Mouse (Mus musculus) urinary bladder, postnatal 25 days (tissue): ENCODE measurements around the gene Mettl8.

Source experiments
- DNase-seq: peaks from one replicate; pipeline ENCODE4 v3.0.0; 2022; ENCODE audit warnings: low spot score

The Mettl8 gene

DNA sequence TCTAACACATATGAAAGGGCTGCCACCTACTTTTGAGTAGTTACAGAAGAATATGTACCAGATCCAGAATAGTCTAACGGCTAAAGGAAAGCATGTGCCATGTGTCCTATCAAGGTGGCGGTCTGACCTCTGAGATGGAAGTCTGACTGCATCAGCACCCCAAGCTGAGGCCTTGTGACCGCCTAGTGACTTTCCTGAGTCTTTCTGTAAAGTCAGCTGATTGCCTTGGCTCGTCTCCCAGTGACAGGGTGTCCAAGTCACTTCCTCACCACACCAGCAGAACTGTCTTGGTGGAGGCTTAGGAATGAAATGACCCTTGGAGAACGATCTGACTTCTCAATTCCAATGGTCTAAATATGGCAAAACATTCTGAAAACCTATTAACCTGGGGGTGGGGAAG lies 77.1 kb downstream of the Mettl8 start:
- no peak for DNase-seq

DNA sequence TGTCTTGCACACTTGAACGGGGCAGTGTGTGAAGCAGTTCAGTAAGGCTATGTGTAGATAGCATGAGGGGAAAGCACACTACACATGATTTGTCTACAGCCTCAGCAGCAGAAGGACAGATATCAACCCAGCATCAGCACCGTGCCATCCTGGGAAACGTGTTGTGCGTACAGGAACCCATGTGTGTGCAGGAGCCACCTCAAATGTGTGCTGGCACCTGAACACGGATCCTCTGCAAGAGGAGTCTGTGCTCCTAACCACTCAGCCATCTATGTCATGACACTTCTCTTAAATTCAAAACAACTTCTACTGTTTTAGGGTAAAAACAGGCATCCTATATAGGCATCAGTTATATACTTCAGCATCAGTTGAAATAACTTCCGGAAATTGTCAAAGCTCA lies 80.6 kb downstream of the Mettl8 start:
- no peak for DNase-seq

DNA sequence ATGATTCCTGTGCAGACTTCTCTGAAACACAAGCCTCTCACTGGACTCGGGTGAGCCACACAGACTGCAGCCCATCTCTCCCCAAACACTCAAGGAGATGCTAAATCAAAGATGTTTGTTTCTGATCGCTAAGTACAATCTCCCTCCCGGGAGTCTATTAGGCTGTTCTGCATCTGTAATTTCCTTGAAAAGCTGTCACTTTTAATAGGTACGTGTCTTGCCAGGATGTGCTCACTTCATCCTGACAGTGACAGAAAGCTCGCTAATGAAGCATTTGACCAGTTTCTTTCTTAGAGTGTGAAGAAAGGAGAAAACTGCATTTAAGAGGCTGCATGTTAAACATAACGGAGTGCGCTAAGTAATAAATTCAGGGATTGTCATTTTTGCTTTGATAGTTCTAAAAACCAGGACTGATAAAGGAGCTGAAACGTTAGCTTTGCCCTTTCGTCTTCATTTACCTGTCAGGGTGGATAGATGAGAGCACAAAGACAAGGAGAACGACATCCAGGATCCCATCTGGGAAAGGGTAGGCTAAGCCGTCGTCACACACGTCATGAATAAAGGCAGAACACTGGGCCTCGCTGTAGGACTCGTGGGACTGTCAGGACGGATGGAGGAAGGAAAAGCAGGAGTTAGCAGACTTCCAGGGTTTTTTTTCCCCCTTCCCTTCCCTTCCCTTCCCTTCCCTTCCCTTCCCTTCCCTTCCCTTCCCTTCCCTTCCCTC lies 82.4 kb downstream of the Mettl8 start:
- DNase-seq: no peak

DNA sequence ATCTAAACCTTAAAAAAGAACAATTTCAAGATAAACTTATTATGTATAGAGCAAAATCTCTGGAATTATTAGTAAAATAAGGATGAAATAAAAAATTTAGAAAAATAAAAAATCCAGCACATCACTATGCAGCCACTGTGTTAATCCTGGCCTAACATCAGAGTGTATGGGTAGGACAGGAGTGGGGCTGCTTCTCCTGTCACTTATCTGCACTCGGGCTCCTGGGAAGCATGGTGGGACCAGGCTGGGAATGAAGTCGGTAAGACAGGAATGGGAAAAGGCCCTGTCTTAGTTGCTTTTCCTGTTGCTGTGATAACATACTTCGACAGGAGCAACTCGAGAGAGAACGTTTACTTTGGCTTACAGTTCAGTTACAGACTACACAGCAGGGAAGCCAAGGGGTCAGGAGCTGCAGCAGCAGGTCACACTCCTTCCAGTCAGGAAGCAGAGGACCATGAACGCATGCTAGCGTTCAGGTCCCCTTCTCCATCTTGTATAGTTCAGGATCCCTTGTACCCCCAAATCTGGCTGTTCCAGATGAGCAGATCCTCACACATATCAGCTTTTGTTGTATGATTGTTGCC lies 85.1 kb downstream of the Mettl8 start:
- DNase-seq: no peak

DNA sequence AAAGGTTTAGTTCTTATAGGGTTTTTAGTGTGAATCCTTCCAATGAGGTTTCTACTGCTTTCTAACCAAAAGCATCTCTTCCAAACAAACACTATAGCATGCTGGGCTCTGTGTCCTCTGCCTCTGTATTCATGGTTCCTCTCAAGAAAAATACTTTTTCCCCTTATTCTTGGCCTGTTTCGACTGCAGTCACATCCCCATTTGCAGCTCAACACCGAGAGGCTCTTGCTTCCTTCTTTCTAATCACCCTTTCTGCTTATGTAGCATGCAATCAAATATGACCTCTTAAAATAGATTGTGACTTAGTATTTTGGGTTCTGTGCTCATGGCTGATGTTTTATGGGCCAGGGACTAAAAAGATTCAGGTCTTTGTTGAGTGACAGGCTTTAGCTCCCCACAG lies 87.1 kb downstream of the Mettl8 start:
- no peak for DNase-seq

DNA sequence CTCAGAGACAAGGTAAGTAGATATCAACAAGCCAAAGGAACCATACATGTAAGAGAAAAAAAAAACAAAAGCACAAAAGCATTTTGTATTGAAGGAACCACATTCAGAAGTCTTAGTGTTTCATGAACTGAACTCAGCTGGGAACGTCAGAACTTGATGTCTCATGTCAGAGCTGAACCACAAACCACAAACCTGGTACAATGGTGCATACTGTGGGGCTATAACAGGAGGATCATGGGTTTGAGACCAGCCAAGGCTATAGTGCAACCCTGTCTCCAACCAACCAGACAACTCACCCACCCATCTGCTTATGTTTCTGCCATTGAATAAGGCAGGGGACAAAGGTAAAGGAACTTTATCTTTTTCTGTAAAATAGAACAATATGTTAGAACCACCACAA lies 88.2 kb downstream of the Mettl8 start:
- no peak for DNase-seq

DNA sequence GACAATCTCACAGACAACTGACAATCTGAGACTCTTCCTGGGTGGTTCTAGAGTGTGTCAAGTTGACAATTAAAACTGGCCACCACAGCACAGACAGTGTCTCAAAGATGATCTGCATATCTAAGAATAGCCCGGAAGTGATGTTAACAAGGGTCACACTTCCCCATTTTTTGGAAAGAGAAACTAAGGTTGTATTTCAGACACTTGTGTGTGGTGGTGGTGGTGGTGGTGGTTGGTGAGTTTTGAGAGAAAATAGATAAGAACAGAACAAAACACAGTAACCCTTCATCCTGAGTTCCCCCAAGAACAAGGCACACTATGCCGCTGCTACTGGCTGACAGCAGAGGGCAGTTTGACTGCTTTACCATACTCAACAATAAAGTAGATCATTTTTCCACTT lies 90.6 kb downstream of the Mettl8 start:
- DNase-seq: no peak

DNA sequence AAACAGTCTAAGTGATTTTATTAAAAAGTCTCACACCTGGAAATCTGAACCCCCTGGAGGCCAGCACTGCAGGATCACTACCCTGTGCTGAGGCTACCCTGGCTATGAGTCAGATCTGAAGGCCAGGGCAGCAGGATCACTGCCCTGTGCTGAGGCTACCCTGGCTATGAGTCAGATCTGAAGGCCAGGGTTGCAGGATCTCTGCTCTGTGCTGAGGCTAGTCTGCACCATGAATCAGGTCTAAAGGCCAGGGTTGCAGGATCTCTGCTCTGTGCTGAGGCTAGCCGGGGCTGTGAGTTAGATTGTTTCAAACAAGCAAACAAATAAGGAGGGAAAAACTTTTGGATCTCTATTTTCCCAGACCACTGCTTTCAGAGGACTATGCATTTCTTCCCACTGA lies 92.5 kb downstream of the Mettl8 start:
- no peak for DNase-seq

DNA sequence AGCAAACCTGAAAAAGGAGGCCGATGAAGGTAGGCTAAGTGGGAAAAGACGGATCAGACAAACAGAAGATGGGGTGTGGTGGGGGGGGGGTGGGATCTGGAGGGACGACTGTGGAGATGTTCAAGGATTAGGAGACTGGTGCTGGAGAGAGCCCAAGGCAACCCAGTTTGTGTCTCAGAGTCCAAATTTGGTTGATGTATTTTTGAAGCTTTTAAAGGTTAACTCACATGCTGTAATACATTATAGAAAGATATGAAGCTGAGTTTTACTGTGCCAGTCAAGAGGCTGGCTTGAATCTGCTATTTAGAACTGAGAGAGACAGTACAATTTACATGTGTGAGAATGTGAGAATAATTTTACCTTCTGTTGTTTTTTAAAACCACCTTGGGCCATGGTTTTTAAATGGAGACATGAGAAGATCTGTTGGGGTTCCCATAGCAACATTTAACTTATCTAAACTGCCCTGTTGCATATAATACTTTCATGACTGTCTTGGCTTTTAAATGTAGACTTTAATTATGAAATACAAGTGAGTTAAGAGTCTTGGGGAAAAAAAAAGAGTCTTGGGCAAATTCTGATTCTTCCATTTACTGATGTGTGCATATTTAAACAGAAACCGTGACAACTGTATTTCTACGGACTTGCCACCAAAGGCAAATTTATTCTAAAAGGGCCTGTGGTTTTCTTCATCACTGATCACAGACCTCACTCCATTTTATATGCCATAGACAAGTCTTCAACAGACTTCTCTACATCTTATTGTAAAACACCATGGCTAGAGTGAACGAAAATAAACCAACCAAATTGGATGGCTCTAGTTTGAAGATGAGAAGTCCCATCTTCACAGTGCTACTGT lies 94.1 kb downstream of the Mettl8 start:
- DNase-seq: no peak

DNA sequence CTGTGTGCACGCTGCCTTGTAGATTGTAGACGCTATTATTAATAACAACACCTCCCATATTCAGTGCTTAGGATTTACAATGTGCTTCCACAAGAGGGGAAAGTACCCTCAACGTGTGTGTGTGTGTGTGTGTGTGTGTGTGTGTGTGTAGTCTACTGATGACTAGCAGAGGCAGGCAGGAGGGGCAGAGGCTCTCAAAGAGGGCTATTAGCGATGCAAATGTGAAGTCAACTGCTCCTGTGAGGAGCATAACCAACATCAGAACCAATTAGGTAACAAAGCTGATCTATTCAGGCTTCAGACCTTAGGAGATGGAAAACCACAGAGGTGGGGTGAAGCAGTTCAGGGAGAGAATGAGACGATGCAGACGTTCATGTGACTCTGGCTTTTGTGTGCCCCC lies 95.3 kb downstream of the Mettl8 start:
- no peak for DNase-seq

DNA sequence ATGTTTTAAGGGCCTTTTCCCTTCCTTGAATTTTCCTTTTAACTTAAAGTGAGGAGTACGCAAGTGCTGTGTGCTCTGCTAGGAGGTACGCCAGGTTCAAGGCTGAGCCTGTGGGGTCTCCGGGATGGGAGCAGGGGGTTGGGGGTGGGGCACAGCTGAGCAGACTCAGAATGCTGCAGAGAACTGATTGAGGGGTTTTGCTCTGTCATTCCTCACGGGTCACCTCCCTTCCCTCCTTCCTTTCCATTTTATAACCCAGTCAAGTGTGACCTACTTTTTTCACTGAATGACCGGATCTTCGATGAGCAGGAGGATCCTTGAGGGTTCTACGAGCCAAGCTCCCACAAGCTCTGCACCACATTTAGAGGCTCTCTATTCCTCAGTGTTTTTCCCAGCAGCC lies 96.0 kb downstream of the Mettl8 start:
- DNase-seq: no peak

DNA sequence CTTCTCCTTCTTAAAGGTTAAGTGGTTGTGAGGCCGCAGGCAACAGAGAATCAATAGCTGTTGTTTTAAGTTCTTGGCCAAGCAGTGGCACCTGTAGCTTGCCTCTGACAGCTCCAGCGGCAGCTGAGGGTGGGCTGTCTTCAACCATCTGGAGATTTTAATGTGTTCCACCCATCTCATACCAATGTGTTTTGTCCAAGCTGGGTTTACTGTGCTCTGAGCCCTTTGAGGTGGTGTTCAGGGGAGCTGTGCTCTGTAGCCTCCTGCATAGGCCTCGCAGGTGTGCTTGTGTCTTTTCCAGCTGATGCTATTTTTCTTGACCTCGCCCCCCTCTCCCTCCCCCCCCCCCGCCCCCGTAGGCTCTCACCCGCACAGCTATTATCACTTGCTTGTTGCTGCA lies 96.8 kb downstream of the Mettl8 start:
- no peak for DNase-seq

DNA sequence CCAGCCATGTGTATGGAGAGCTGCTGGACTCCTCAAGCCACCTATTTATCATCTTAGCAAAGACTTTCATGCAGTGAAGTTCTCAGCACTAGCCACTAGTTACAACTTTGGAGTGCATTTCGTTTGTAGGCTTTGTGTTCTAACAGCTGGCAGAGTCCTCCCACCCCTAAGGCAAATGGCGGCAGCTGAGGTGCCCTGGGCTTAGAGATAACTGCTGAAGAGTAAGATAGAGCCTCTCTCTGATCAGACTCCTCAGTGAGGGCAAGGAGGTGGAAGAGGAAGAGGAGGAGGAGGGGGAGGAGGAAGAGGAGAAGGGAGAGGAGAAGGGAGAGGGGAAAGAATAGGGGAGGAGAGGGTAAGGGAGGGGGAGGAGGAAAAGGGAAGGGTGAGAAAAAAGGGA lies 101.8 kb downstream of the Mettl8 start:
- DNase-seq: no peak

DNA sequence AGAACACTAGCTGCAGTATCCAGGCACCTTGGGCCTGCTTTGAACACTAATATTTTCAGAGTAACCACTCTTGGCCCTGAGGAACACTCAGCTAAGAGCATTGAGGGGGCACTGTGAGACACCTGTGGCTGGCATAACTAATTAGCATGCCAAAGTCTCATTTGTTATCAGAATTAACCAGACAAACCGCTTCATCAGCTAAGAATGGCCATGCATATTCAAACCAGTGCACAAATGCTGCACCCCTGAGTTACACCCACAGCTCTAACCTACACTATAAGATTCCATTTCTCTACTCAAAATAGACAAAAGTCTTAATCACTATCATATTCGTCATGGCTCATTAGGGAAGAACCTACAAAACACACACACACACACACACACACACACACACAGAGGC lies 103.4 kb downstream of the Mettl8 start:
- DNase-seq: no peak

DNA sequence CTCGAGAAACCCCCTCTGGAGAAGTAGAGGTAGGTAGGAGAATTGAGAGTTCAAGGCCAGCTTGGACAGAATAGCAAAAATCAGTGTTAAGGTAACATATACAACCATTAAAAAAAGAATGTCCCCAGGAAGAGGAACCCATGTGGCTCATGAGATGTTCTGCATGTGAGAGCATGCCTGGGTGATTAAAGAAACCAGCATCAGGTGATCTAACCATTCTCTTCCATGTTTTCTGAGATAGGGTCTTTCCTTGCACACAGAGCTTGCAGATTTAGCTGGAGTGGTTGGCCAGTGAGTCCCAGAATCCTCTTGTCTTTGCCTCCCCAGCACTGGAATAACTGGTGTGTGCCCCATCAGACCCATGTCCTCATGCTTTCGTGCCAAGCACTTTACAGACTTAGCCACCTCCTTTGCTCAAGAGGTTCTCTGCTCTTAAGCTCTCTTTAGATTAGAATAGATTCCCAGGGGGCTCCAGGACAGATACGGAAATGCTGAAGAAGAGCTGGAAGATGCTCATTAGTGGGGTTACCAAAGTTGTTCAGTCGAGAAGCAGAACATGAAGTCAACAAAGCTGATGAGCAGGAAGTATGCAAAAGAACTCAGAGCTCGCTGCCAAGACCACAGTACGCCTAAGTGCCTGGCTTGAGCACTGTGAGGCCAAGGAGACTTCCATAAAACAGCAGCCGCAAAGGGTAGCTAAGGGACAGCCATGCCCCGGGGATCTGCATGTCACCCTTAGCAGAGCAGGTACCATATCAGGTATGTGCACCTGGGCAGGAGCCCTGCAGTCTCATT lies 110.7 kb downstream of the Mettl8 start:
- no peak for DNase-seq

DNA sequence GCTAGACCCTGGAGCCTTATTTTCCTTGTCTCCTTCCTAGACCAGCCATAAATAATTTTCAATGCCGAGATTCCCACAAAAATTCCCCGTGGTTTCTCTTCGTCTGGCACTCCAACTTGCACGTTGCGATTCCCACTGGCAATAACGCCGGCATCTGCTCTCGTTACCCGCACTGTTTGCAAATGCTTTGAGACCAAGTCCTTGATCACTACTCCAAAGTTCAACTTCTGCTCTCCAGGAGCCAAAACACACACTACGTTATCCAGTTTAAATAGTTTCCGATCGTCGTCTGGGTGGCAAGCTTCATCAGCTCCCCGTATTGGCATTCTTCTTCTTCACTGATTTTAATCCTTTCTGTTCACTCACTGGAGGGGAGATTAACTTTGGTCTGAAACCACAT lies 114.6 kb downstream of the Mettl8 start:
- no peak for DNase-seq

DNA sequence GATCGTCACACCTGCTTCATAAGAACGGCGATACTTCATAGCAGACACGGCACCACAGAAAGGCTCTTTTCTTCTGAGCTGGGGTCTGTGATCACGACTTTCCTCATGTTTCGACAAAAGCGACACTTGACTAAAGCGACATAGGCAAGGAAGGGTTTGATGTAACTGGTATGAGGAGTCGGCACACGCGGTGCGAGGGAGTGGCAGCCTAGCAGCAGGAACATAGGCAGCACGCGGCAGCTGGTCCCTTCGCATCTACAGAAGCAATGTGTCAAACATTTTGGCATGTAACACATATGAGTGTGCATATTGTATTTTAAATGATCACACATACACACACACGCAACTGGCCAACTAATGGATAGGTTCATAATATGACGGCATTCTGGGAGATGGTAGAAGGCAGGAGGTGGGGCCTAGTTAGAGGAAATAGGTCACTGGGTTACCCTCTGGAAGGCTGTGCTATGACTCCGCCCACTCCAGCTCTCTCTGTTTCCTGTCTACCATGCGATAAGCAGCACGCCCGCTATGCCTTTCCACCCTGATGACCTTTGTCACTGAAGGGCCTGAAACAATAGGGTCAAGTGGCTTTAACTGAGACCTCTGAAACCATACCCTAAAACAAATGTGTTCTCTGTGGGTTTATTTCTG lies 116.4 kb downstream of the Mettl8 start:
- no peak for DNase-seq

DNA sequence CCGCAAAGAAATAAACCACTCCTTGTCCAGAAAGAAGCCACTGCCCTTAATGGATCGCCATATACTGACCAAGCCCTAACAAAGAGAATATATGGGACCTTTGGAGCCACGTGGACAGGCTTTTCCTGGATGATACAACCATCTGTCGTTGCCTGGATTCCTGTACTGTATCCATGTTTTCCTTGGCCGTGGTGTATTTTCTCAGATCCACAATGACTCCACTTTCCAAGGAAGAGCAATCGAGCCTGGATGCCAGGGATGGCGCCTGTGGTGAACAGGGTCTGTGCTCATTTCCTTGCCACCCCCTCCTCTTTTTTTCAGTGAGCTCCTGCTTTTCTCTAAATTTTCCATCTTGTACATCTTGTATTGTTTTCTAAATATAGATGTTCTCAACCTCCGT lies 120.6 kb downstream of the Mettl8 start:
- DNase-seq: no peak

DNA sequence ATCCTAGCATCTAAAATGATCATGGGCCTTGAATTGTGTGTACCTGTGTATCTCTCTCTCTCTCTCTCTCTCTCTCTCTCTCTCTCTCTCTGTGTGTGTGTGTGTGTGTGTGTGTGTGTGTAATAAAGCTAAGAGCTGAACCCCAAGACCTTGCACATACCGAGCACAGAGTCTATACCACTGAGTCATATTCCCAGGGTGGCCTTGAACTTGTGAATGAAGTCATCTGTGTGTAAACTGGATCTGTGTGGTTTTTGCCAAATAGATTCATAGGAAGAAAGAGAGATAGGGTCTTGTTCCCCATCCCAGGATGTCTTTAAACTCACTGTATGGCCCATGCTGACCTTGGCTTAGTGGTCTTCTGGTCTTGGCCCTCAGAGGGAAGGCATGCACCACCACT lies 121.9 kb downstream of the Mettl8 start:
- no peak for DNase-seq

DNA sequence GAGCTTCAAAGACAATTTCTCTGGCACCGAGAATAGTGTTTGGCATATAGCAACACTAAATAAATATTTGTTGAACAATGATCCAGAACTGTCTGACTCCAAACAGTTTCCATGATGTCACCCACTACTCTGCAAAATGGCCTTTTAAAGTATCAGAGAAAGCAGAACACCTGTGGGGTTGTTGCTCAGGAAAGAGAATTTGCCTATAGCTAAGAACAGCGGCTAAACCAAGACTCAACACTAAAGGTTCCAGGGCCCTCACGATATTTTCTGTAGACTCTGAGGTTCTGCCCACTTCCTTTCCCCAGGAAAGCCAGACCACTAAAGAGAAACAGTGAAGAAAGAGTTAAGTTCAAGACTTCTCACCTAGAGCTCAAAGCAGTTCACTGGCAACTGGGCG lies 122.4 kb downstream of the Mettl8 start:
- no peak for DNase-seq

DNA sequence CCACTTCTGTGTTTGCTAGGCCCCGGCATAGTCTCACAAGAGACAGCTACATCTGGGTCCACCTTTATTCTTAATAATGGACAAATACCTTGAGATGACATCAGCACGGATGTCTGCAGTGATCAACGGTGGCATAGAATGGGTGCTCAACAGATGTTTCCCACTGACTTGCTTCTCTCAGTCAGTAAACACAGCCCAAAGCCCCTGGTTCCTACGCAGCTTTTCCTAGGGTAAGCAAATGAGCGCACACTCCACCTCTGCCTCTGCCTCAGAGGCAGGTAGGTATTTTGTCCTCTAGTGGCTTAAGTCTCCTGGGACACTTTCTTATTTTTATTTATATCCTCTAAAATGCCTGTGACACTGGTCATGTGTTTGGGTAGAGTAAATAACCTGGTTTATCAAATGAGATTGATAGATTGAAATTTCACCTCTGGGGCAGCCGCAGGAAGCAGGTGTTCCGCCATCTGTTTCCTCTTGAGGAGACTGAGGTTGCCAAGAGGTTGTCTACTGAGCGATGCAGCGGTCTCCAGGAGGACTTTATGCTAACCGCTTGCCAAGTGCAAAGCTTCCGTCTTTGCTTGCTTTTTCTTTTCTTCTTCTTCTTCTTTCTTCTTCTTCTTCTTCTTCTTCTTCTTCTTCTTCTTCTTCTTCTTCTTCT lies 124.6 kb downstream of the Mettl8 start:
- no peak for DNase-seq
